Mouse (Mus musculus) liver, adult 2 months (tissue): Measurements from ENCODE around the gene Mall.

ENCODE experiments used
- CTCF ChIP-seq: fragments of 200-500 bp; IDR thresholded peaks from 2 replicates; pipeline ENCODE4 v1.5.1; 2011; ENCODE audit warnings: low read depth, low read length, control low read depth
- POLR2A ChIP-seq: fragments of 200-500 bp; IDR thresholded peaks from 2 replicates; pipeline ENCODE4 v1.6.1; 2011; ENCODE audit warnings: low read length, control low read depth; ENCODE audit not compliant: insufficient read depth; ENCODE audit errors: extremely low read depth

DNA sequence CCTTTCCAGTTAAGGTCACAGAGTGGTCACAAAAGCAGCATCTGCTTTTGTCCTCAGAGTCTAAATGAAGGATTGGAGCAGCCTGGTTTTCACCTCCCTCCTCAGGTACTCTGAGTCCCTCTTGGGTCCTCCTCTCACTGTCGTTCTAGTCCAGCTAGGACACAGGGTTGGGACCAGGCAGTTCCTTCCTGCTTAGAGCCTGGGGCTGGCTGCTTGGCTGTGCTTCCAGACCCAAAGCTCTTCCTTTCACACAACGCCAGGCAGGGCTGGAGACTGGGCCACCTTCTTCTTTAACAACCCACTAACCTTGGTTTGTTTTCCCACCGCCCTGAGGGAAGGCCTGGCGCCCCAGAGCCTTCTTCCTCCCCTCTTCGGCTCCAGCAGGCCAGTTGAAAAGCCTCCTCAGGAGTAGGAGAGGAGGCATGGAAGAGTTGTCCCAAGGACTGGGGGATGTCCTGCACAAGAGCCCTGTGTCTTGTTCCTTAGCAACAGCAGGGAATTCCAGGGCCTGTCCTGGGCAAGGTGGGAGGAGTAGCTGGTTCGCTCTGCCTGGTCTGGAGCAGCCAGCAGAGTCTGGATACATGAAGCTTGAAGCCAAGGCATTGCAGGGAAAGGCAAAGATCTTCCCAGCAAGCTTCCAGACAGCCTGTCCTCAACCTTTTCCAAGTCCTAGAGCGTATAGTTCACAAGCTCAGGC, 717 bp upstream of the Mall start:
- no peak for TF ChIP-seq CTCF
- TF ChIP-seq POLR2A: no peak
